Mouse (Mus musculus) adrenal gland, postnatal 25 days (tissue): ENCODE measurements at regions not wholly inside any gene's neighbourhood (a gene's known extent, or its start where the extent isn't known, plus 50 kb on each side); places are given as distances from the start of the nearest gene placed in this dataset.

Source experiments
- DNase-seq: peaks from one replicate; pipeline ENCODE4 v3.0.0; 2021; ENCODE audit warnings: mixed read lengths

DNA sequence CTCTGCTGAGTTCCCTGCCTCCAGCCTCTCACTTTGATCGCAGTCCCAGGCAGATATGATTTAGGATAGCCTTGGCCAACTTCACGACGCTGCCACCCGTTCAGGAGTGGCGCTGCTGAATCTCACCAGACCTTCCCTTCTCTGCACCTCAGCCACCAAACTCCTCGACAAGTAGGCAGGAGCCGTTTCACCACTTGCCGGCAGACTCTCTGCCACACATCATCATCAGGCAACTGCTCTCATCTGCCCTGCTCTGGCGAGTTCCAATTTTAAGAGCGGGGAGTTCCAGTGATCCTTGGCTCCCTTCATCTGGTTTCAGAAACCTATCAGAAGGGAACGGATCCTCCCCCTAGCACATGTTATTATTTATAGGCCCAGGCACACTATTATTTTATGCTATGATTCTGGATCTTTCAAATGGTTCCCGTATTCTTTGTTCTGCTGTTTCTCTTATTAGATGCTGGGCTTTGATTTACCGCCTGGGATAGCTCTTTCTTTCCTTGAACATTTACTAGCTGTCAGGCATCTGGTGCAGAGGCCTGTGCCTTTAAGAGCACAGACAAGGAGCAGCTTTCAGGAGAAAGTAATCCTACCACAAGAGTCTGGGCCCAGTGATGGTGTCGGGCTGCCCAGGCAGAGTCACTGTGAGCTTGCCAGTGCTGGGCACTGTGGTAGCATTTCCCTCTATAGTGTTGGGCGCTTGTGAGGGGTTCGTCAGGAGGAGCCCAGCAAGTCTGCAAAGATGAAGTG lies 722.3 kb downstream of the Vrk1 start:
- DNase-seq: no peak

DNA sequence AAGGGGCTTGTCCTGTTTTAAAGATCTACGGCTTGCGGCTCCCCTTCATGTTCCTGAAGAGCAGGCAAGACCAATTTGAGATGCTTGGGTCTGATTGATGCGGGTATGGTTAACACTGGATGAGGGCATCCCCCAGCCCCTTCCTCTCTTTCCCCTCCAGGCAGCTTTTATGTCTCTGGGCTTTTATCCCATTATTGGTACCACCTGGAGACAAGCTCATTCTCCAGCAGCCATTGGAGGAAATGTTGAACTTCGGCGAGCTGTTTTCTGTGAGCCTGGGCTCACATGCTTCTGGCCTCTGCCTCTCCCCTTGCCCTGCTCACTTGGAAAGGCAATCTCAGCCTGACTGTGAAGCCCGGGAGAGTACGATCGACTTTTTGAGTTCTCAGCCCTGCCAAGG lies 738.7 kb downstream of the Vrk1 start:
- DNase-seq: no peak

DNA sequence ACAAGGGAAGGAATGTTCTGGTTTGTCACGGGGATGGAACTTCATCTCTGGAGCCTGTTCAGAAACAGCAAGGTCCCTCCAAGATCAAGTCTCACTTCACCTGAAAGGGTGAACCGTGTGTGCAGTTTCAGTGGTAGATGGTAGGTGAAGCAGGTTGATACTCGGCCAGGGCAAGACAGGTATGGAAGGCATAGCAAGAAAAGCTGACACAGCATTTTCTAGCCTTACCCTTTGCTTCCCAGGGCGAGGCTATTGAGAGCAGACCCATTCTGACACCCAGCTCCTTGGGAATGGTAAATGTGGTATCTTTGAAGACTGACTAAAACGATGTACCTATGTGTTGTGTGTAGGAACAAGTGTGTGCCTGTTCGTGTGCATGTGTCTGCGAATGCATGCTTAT lies 724.9 kb upstream of the 3110018I06Rik start:
- DNase-seq: no peak

DNA sequence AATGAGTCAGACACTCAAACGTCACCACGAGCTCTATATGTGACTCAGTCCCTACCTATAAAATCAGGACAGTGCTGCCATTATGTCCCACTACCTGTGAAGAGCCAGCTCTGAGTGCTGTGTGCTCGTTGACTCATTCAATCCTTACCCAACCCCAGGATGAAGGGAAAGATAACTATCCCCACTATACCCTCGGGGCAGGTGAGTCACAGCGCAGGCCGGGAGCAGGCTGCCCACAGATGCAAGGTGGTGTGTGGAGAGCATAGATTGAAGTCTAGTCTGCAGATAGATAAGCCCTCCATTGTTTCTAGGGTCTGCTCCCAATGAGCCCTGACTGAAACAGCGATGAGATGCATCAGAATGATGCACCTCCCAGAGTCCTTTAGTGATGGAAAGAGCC lies 723.9 kb upstream of the 3110018I06Rik start:
- peak; percentile 20 for DNase-seq

DNA sequence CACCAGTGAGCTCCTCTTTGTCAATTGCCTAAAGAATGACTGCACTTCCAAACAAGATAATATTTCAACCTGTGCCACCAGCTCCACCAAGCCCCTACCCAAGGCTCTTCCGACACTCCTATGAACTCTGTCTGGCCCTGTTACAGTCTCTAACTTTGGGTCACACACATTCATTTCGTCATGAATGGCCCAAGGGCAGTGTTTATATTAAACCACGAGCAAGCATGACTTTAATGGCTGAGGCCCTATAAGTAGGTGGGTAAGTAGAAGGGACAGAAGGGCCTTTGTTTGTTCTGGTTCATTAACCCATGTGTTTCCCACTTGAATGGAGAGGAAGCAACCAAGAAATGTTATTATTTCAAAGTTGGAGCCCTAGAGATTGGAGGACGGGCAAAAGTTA lies 714.9 kb upstream of the 3110018I06Rik start:
- no peak for DNase-seq

DNA sequence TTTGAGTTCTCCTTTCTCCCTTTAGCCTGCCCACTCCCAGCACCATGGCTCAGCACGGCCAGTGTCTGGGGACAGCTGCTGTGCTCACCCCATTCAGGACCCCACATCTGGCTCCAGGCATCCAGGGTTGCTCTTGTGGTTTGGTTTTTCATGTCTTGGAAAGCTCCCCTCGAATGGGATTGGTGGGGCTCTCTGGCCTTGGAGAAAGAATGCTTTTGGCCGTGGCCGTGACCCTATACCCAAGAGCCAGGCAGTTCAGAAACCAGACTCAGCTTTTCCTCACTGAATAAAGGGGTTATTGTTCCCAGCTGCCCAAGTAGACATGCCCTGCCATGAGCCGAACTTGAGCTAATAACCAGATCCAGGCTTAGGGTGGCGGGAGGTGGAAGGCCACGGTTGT lies 691.8 kb upstream of the 3110018I06Rik start:
- no peak for DNase-seq

DNA sequence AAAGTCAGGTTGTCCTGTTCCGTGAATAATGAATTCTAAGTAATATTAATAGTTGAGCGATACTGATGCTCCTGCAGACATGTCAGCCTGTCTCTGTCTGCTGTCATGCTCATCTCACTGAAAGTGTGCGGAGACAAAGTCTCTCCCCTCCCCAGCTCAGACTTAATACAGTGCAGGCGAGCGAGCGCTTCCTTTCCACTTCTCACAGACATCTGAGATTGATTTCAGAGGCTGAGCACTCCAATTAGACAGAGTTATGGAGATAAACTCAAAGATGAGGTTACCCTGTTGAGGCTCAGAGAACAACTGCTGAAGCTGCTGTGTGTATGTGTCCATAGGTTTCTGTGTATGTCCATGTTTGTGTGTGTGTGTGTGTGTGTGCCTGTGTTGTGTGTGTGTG lies 668.7 kb upstream of the 3110018I06Rik start:
- no peak for DNase-seq

DNA sequence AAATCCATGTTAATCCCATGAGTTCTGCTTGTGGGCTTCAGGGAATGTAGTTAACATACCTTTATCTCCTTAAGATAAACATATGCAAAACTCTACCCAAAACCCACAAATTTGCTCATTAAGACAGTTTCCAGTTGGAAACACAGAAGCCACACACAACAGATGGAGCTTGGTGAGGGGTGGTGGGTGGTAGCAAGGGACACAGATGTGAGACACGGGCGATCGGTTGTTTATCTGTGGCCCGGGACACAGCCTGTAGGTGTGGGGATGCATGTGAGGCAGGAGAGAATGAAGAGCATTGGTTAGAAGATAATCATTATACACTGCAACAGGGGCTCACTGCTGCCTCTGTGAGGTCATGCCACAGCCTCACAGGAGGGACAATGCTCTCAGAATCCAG lies 666.1 kb upstream of the 3110018I06Rik start:
- DNase-seq: no peak

DNA sequence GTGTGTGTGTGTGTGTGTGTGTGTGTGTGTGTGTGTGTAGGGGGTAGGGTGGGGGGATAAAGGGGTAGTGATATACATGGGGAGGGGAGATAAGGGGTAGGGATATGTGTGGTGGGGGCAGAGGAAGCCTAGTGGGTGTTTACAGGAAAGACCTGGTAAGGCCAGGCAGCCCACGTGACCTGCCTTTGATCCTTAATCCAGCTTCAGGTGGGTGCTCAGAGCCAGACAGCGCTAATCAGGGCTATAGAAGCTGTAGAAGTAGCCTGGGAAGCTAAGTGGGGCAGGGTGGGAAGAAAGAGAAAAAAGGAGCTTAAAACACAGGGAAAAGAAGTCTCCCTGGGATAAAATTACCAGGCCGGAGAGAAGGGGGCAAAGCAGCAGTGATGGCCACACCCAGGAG lies 659.9 kb upstream of the 3110018I06Rik start:
- DNase-seq: no peak

DNA sequence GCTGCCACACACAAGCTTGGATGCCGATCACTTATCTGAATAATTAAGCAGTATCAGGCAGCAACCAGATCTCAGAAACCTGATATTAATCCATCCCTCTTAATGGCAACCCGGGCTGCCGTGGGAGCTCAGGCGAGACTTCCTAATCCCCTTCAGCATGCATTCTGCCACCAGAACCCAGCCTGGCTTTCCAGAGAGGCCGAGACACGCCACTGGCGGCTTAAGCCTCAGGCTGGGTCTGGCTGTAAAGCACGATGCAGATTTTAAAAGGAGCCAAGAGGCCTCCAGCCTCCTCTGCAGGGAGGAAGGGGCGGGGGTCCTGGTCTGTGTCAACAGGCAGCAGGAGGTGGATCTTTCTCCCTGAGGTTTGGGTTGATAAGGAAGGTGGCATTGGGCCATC lies 659.1 kb upstream of the 3110018I06Rik start:
- no peak for DNase-seq

DNA sequence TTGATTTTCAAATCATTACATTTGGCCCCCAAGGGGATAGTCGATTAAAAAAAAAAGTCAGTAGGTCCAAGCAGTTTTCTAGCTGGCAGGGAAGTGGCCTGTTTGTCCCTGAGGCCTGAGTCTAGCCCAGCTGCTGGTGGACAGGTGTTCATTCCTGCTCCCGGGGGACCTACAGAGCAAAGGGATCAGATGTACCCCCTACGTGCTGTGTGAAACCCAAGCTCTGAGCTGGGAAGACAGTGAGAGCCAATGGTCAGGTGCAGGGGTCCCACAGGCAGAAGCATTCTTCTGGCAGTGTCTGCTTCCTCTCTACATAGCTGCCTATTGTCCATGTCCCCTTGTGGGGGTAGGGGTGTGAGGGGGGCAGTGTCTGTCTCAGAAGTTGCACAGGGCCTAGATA lies 653.2 kb upstream of the 3110018I06Rik start:
- no peak for DNase-seq

DNA sequence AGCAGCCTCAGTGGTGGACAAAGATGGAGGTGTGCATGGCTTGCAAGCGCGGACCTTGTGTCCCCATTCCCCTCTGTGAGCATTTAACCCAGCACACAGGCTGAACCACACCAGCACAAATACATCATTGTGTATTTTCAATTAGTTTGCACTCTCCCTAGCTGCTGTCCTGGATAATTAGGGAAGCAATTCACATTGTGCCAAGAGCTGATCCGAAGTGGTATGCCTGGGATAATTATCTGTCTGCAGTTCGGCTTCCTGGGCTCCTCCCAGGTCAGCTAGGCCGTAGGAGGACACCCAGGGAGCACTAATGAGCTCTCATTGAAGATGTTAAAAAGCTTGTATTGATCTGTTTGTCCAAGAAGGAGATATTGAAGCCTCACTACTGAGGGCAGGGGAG lies 648.8 kb upstream of the 3110018I06Rik start:
- no peak for DNase-seq

DNA sequence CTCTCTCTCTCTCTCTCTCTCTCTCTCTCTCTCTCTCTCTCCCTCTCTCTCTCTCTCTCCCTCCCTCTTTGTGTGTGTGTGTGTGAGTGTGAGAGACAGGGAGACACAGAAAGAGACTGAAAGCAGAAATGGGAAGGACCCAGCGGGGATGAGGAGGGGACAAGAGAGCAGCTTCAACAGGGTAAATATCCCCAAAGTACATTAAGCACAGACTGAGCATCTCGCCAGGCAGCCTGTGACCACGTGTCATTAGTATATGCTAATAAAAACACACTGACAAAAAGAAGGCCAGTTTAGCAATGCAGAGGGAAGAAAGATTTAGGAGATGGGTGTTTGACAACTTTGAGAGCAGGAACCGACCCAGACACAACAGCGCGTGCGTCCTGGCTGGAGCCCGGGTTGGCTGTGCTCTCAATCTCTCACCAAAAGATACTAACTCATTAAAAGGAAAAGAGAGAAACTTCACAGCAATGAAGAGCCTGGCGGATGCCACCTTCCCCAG lies 648.2 kb upstream of the 3110018I06Rik start:
- DNase-seq: no peak

DNA sequence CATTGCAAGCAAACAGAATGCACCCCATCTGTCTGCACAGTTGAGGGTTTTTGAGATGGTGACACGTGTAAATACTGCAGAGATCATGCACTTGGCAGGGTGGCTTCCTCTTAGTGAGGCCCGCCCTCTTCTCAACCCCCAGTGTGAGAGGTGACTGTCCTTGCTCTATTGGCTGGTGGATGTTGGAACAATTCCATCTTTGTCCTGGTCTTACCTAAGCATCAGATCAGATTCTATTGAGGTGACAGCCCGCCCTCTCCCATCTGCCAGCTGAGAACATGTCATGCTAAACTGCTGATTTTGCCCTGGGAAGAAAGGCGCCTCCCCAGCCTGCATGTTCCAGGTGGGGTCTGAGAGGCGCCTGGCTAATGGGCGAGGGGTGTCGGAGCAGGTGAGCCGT lies 646.4 kb upstream of the 3110018I06Rik start:
- DNase-seq: no peak

DNA sequence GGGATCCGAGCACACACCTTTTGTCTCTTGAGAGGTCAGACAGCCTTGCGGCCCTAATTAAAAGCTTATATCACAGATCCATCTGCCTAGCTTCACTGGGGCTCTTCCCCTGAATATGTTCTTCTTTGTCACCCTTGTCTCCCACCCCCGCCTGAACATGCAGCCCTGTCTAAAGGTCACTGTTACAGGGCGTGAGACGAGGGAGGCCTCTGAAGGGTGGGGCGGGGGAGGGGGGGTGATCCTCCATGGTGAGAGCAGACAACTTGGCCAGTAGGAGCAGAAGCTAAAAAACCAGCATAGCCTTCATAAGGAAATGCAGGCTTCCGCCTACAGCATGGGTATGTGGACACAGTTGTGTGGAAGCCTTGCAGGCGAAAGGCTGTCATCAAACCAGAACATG lies 646.0 kb upstream of the 3110018I06Rik start:
- DNase-seq: no peak

DNA sequence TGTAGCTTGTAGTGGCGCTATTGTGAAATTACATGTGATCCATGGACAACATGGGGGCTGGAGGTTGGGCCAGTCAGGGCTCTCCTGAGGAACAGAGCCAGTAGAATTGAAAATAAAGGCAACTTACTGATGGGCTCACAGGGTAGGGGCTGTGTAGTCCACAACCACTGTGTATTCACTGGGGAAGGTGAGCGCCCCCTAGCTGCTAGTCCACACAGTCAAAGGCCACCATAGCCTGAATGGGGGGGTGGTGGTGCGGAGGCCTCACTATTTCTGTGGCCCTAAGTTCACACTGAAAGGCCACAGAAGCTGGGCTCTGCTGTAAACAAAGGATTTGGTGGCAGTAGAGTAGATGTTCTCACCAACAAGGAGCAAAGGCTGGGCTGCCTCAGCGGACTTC lies 636.8 kb upstream of the 3110018I06Rik start:
- no peak for DNase-seq

DNA sequence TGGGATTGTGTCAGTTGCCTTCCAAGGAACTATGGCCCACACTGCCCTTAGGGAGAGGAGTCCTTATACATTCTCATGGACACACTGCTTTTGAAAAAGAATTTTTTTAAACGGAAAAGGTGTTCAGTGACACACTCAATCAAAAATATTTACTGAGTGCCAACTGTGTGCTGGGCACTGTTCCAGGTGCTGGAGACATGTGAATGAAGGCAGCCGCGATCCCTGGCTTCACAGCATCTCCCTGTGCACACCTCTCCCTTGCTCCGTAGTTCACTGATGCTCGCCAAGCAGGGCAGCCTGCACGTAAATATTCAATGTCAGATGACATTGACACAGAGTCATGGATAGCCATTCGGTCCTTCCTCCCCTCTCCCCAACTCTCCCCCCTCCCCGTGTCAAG lies 635.7 kb upstream of the 3110018I06Rik start:
- DNase-seq: no peak

DNA sequence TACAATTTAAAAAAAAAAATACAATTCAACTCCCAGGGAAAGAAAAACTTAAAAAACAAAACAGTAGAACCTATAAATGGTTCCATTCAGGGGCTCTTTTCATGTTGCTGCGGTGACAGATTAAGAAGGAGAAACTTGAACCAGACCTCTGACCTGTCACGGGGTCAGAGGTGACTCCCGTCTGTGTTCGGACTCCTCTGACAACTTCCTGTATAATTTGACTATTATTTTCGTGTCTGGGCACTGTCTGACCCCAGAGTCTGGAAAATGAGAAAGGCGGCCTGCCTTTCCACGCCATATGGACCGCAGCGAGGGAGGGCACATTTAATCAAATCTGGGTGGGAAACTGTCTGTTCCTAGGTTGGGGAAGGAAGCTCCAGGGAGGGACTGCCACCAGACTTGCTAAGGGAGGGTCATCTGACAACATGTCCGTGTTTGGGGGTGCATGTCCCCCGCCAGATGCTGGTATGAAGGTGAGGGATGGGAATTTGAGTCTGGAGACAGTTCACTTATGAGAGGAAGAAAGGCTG lies 634.7 kb upstream of the 3110018I06Rik start:
- DNase-seq: no peak

DNA sequence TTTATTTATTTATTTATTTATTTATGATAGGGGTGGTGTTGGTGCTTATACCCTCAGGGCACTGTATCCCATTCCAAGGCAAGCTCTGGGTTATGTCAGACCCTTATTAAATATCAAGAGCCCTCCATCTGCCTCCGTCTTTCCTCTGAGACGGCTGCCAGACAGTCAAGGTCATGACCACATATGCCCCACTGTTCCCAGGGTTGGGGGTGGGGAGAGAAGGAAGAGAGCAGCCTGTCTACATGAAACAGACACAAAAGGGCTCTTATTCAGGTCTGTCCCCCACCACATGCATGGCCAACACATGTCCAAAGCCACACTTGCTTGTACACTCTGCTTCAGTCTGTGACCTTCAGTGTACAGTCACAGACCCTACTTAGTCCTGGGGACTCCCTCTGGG lies 632.9 kb upstream of the 3110018I06Rik start:
- no peak for DNase-seq

DNA sequence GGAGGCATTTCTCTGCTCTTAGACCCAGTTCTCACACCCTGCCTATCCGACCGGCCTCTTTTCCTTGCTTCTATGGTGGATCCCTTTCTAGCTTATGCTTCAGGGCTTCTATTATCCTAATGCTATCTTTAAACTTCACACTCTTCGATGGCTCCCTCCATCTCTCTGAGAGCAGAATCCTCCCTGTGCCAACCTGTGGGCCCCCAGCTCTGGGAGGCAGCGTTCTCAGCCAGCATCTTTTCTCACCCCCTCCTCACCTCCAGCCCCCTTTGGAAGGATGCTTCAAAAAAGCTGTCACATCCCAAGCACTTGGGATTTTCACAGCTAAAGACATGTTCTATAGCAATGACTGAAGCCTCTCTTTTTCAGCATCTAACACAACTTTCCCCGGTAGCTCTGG lies 626.8 kb upstream of the 3110018I06Rik start:
- DNase-seq: no peak

DNA sequence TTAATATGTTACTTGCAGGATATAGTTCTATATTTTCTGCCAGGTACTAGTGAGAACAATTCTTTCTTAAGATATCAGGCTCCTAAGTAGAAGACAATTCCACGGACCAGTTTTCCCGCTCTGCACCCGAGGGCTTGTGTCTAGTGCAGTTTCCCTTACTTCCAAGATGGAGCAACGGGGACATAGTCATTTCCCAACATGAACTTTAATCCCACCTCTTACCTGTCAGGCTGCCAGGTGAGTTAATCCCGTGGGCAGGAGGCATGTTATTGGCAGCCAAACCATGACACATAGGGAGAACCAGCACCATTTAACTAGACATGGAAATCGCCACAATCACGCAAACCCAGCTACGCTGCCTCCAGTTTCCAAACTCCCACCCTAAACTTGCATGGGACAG lies 624.4 kb upstream of the 3110018I06Rik start:
- DNase-seq: no peak

DNA sequence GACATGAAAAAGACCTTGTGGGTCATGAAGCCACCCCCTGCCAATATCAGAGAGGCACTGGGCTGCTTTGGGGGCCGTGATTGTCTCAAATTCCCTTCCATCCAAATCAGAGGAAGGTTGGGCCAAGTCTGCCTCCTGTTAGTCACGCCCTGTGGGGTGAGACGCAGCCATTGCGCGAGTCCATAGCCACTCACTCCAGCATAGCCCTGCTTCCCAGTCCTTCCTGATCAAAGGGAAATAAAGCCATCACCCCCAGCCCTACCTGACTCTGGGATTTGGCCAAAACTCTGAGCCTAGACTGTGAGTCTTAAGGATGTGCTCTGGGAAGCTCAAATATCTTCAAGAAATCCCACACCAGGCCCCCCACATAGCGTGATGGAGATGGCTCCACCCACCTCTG lies 620.4 kb upstream of the 3110018I06Rik start:
- no peak for DNase-seq

DNA sequence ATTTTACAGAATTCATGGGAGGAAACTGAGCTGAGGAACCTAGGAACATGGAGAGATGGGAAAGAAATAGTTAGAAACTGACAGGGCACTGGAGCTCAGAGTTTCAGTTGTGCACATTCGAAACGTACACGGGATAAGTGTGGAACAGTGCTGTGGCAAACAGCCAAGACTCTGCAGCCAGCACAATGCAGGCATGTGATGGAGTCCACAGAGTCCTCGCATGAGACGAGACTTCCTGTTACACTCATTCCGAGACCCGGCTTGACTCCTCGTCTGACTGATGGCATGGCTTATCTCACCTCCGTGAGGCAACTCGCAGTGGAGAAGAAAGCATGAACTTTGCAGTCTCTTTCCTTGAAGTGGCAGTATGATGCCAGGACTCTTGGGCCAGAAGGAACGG lies 617.0 kb upstream of the 3110018I06Rik start:
- DNase-seq: no peak

DNA sequence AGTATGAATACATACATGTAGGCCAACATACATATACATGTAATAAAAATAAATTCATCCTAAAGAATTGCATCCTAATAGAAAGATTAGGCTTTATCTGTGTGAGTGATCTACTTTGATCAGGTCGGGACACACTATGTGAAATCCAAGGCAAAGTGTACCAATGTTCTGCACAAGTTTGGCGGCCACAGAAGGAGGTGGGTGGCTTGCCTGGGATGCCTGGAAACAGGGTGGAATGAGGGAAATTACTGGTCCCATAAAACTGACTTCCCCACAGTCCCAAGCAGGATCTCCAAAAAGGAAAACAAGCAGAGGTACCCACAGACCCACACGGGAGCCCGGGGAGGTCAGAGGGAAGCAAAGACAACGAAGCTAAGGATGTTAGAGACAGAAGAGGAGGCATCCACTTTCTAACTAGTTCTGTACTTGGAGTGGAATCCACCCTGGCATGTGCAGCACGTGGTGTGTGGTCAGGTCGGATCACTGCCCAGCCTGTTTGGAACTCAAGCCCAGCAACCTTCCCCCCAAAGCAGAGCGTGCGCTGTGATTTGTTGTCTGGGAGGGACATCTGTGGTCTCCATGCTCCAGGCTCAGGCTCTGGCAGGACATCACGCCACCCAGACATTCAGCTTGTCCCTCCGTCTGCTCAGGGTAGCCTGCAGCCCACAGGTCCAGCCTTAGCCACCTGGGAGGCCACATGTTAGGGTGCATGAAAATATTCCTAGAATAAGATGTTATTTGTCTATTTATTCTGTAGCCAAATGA lies 615.3 kb upstream of the 3110018I06Rik start:
- no peak for DNase-seq
